In the genomic region with DNA sequence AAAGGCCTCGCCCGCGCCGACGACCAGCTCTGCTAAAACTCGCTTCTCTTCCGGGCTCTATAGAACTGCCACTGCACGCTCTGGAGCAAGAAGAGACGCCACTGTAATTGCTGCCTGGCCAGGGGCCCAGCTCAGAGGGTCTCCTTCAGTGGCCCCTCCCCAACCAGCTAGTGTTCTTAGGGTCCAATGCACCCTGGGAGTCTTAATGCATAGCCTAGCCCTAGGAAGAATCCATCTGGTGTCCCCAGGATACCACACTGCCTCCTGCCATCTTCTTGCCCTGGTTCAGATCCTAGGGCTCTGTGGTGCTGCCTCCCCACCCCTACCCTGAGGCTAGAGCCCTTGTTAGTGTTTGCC, we compare ENCODE assay signal across 9 mouse cellular contexts. TPM values are rescaled to one million over a fixed set of nuclear protein-coding genes. Genes with fewer than 3 reads are reported as not detected.
DNase-seq lines count a peak whose midpoint lies in the region; ATAC-seq lines count a peak whose summit lies in the region.
"Had no signal": no experiment of that assay in that cellular context is flagged by ENCODE, and none has a peak within 500 bp of the region (broad histone marks: within the 10 kb centered on the region; RNA-seq: fewer than 3 reads in every experiment).

No protein-coding gene starts in this region.

- no peak for DNase-seq in kidney, postnatal 10 days
- no peak for DNase-seq in cerebellum, adult 11-12 months
- no peak for DNase-seq in kidney, postnatal 36 days
- DNase-seq in spleen, postnatal 36 days (ENCODE audit: low spot score in 2 of 2): no peak

- ATAC-seq in kidney, embryonic 16.5 days (ENCODE audit: low FRiP score, low TSS enrichment): peak; percentile 75
- ATAC-seq in embryonic facial prominence, embryonic 12.5 days (ENCODE audit: insufficient number of reproducible peaks, insufficient read depth, low FRiP score, low TSS enrichment): peak; percentile 26; the same call in 1 of the 2 replicates
- peak; percentile 74 for ATAC-seq in hindbrain, embryonic 15.5 days (ENCODE audit: low FRiP score, low read depth)
- ATAC-seq in midbrain, embryonic 13.5 days: peak; percentile 72

- H3K36me3 ChIP-seq in kidney, embryonic 16.5 days (ENCODE audit: insufficient read depth, low read length): peaks cover 6% of the 10 kb centered on the region; the same call in 1 of the 2 replicates
- H3K36me3 ChIP-seq in embryonic facial prominence, embryonic 12.5 days: peaks cover 18% of the 10 kb centered on the region
- peaks cover 24% of the 10 kb centered on the region for H3K36me3 ChIP-seq in hindbrain, embryonic 15.5 days
- H3K36me3 ChIP-seq in midbrain, embryonic 13.5 days: peaks cover 26% of the 10 kb centered on the region

- peak overlapping the region; percentile 64 for H3K9ac ChIP-seq in kidney, embryonic 16.5 days (replicated peaks; ENCODE audit: low read length)
- H3K9ac ChIP-seq in embryonic facial prominence, embryonic 12.5 days: peak overlapping the region; percentile 35; the same call in 1 of the 2 replicates
- H3K9ac ChIP-seq in hindbrain, embryonic 15.5 days: peak overlapping the region; percentile 48
- H3K9ac ChIP-seq in midbrain, embryonic 13.5 days (replicated peaks): peak overlapping the region; percentile 76

- peak overlapping the region; percentile 80 for H3K4me2 ChIP-seq in kidney, embryonic 16.5 days (replicated peaks; ENCODE audit: low read depth, low read length)
- peak overlapping the region; percentile 61 for H3K4me2 ChIP-seq in embryonic facial prominence, embryonic 12.5 days (replicated peaks)
- H3K4me2 ChIP-seq in hindbrain, embryonic 15.5 days: peak overlapping the region; percentile 78
- H3K4me2 ChIP-seq in midbrain, embryonic 13.5 days (replicated peaks): peak overlapping the region; percentile 72

- WGBS in kidney, embryonic 16.5 days: 7% methylated on average over 9 of the region's 9 CpGs
- WGBS in embryonic facial prominence, embryonic 12.5 days: 10% methylated on average over 9 of the region's 9 CpGs
- WGBS in hindbrain, embryonic 15.5 days: 3% methylated on average over 9 of the region's 9 CpGs
- 8% methylated on average over 9 of the region's 9 CpGs for WGBS in midbrain, embryonic 13.5 days

- peak overlapping the region; percentile 59 for H3K4me3 ChIP-seq in kidney, embryonic 16.5 days (ENCODE audit: low read length)
- H3K4me3 ChIP-seq in embryonic facial prominence, embryonic 12.5 days: peak overlapping the region; percentile 43
- peak overlapping the region; percentile 46 for H3K4me3 ChIP-seq in hindbrain, embryonic 15.5 days
- H3K4me3 ChIP-seq in midbrain, embryonic 13.5 days (replicated peaks): peak overlapping the region; percentile 51

- no peaks in the 10 kb centered on the region for H3K27me3 ChIP-seq in kidney, embryonic 16.5 days (ENCODE audit: insufficient read depth, low read length)
- H3K27me3 ChIP-seq in embryonic facial prominence, embryonic 12.5 days: no peaks in the 10 kb centered on the region
- H3K27me3 ChIP-seq in hindbrain, embryonic 15.5 days: no peaks in the 10 kb centered on the region
- no peaks in the 10 kb centered on the region for H3K27me3 ChIP-seq in midbrain, embryonic 13.5 days
- H3K27me3 ChIP-seq: Patski had no signal

- H3K4me1 ChIP-seq in kidney, embryonic 16.5 days (ENCODE audit: insufficient read depth, low read length): no peaks in the 10 kb centered on the region
- H3K4me1 ChIP-seq in embryonic facial prominence, embryonic 12.5 days: 0 out of 2 replicates have a peak, but pooled peaks cover 3% of the 10 kb centered on the region
- peaks cover 10% of the 10 kb centered on the region for H3K4me1 ChIP-seq in hindbrain, embryonic 15.5 days (replicated peaks)
- peaks cover 14% of the 10 kb centered on the region for H3K4me1 ChIP-seq in midbrain, embryonic 13.5 days (replicated peaks)

- H3K27ac ChIP-seq in kidney, embryonic 16.5 days (ENCODE audit: low read length): no peak overlapping the region
- H3K27ac ChIP-seq in embryonic facial prominence, embryonic 12.5 days: no peak overlapping the region
- no peak overlapping the region for H3K27ac ChIP-seq in hindbrain, embryonic 15.5 days (replicated peaks)
- no peak overlapping the region for H3K27ac ChIP-seq in midbrain, embryonic 13.5 days

- no peaks in the 10 kb centered on the region for H3K9me3 ChIP-seq in kidney, embryonic 16.5 days (ENCODE audit: low read length)
- no peaks in the 10 kb centered on the region for H3K9me3 ChIP-seq in embryonic facial prominence, embryonic 12.5 days
- H3K9me3 ChIP-seq in hindbrain, embryonic 15.5 days: no peaks in the 10 kb centered on the region
- H3K9me3 ChIP-seq in midbrain, embryonic 13.5 days: no peaks in the 10 kb centered on the region

RNA-seq across cellular contexts. Expression of a gene that starts 41.5 kb away (rescaled TPM):
- polyA plus RNA-seq in kidney, embryonic 16.5 days (2015; fragmentation: Nextera tagmentation; extraction: Ambion mirVana): 68.1 and 70.0 TPM in 2 replicates
- polyA plus RNA-seq in embryonic facial prominence, embryonic 12.5 days (2016; fragmentation: Nextera tagmentation; extraction: Ambion mirVana): 78.3 and 79.8 TPM in 2 replicates
- 117 TPM in 2 replicates for polyA plus RNA-seq in hindbrain, embryonic 15.5 days (2015; fragmentation: Nextera tagmentation; extraction: Ambion mirVana)
- polyA plus RNA-seq in midbrain, embryonic 13.5 days (2015; fragmentation: Nextera tagmentation; extraction: Ambion mirVana): 104 and 105 TPM in 2 replicates

RNA-seq across cellular contexts. Expression of a gene that starts 45.8 kb away (rescaled TPM):
- 3.7 and 4.2 TPM in 2 replicates for polyA plus RNA-seq in kidney, embryonic 16.5 days (2015; fragmentation: Nextera tagmentation; extraction: Ambion mirVana)
- not detected in 2 replicates for polyA plus RNA-seq in embryonic facial prominence, embryonic 12.5 days (2016; fragmentation: Nextera tagmentation; extraction: Ambion mirVana)
- 0.10 and 0.24 TPM in 2 replicates for polyA plus RNA-seq in hindbrain, embryonic 15.5 days (2015; fragmentation: Nextera tagmentation; extraction: Ambion mirVana)
- polyA plus RNA-seq in midbrain, embryonic 13.5 days (2015; fragmentation: Nextera tagmentation; extraction: Ambion mirVana): 0.03 TPM in 1 of 2 replicates, not detected in the other
- polyA plus RNA-seq: Patski had no signal
